Mouse (Mus musculus): ENCODE data around the gene Hist1h3b. TPM values are rescaled to one million over a fixed set of nuclear protein-coding genes. Genes with fewer than 3 reads are reported as not detected.
A peak's percentile ranks its signal among the peaks of the same experiment; 100 is the strongest.
"Not testable (repeated sequence)": the region's sequence is repeated elsewhere in the genome, so short reads cannot be mapped to it uniquely, and the experiment has no call there.

The Hist1h3b gene
- polyA plus RNA-seq, 1 experiment: not detected

- 2% methylated on average over 26 of the region's 27 CpGs for WGBS
- H3K4me3 ChIP-seq (replicated peaks; ENCODE audit: insufficient read depth, low read depth, low read length): peak overlapping the region; percentile 50
- no peaks in the 10 kb centered on the region for H3K27me3 ChIP-seq (ENCODE audit: control insufficient read depth, insufficient read depth, low read length)
- H3K27ac ChIP-seq (ENCODE audit: insufficient read depth, low read length): peak overlapping the region; percentile 79
- TF ChIP-seq POLR2A (IDR thresholded peaks at IDR 0.05; ENCODE audit: borderline replicate concordance, insufficient read depth, low read length) (no peak), CTCF (IDR thresholded peaks at IDR 0.05; ENCODE audit: borderline replicate concordance, insufficient read depth, low read depth, low read length) (no peak)
- H3K4me1 ChIP-seq (ENCODE audit: control insufficient read depth, insufficient read depth, low read length): no peaks in the 10 kb centered on the region; the same call in 1 of the 2 replicates
- DNase-seq: no peak
Measured at GRCm38 (mm10) chr13:23760240-23760971, 8.3 kb downstream of the Hist1h3b start.

- WGBS: under 1% methylated on average over 66 of the region's 72 CpGs
- Histone ChIP-seq H3K27me3 (ENCODE audit: control insufficient read depth, insufficient read depth, low read length) (no peaks in the 10 kb centered on the region), H3K4me1 (ENCODE audit: control insufficient read depth, insufficient read depth, low read length) (no peaks in the 10 kb centered on the region; the same call in 1 of the 2 replicates), H3K27ac (ENCODE audit: insufficient read depth, low read length) (peak within 1 kb of the TSS; percentile 79), H3K4me3 (replicated peaks; ENCODE audit: insufficient read depth, low read depth, low read length) (peak within 1 kb of the TSS; percentile 67)
- TF ChIP-seq POLR2A (IDR thresholded peaks at IDR 0.05; ENCODE audit: borderline replicate concordance, insufficient read depth, low read length) (peak; percentile 78; the same call in 1 of the 2 replicates), CTCF (IDR thresholded peaks at IDR 0.05; ENCODE audit: borderline replicate concordance, insufficient read depth, low read depth, low read length) (no peak)
- peak; percentile 98 to 99 for DNase-seq
Measured at GRCm38 (mm10) chr13:23760972-23761864, 9.2 kb downstream of the Hist1h3b start, which contains the start of gene Hist1h4a. Hist1h4a (minus strand) TSS chr13:23761230.

- WGBS: under 1% methylated on average over 36 of the region's 52 CpGs
- peak; percentile 55; the same call in 1 of the 2 replicates for TF ChIP-seq POLR2A (IDR thresholded peaks at IDR 0.05; ENCODE audit: borderline replicate concordance, insufficient read depth, low read length)
- peak within 1 kb of the TSS; percentile 67 for H3K4me3 ChIP-seq (replicated peaks; ENCODE audit: insufficient read depth, low read depth, low read length)
Measured at GRCm38 (mm10) chr13:23761871-23762821, 10.1 kb downstream of the Hist1h3b start, which contains the start of gene Hist1h3a. Hist1h3a (minus strand) TSS chr13:23762386.

GRCm38 (mm10) chr13:23763242-23763585 lies 11.1 kb downstream of the Hist1h3b start:
- TF ChIP-seq CTCF (IDR thresholded peaks at IDR 0.05; ENCODE audit: borderline replicate concordance, insufficient read depth, low read depth, low read length): no peak
- no peak for TF ChIP-seq POLR2A (IDR thresholded peaks at IDR 0.05; ENCODE audit: borderline replicate concordance, insufficient read depth, low read length)
- H3K4me1 ChIP-seq (ENCODE audit: control insufficient read depth, insufficient read depth, low read length): no peaks in the 10 kb centered on the region; the same call in 1 of the 2 replicates
- 1% methylated on average over 10 of the region's 10 CpGs for WGBS
- no peak for DNase-seq
- no peak overlapping the region for H3K27ac ChIP-seq (ENCODE audit: insufficient read depth, low read length)
- peak overlapping the region; percentile 70 for H3K4me3 ChIP-seq (replicated peaks; ENCODE audit: insufficient read depth, low read depth, low read length)
- H3K27me3 ChIP-seq (ENCODE audit: control insufficient read depth, insufficient read depth, low read length): no peaks in the 10 kb centered on the region

More at GRCm38 (mm10) chr13:23761871-23762821, 10.1 kb downstream of the Hist1h3b start, which contains the start of gene Hist1h3a:
- DNase-seq: peak; percentile 70 to 86
- not testable (repeated sequence) for H3K4me1 ChIP-seq (ENCODE audit: control insufficient read depth, insufficient read depth, low read length); H3K27me3 ChIP-seq (ENCODE audit: control insufficient read depth, insufficient read depth, low read length)
- H3K27ac ChIP-seq (ENCODE audit: insufficient read depth, low read length): peak within 1 kb of the TSS; percentile 47

GRCm38 (mm10) chr13:23763586-23764323 lies 11.7 kb downstream of the Hist1h3b start, which contains the start of gene Hist1h1a:
Hist1h1a (plus strand) TSS chr13:23763666.
- Histone ChIP-seq H3K4me1 (ENCODE audit: control insufficient read depth, insufficient read depth, low read length) (no peaks in the 10 kb centered on the region; the same call in 1 of the 2 replicates), H3K4me3 (replicated peaks; ENCODE audit: insufficient read depth, low read depth, low read length) (peak within 1 kb of the TSS; percentile 70), H3K27ac (ENCODE audit: insufficient read depth, low read length) (0 out of 2 replicates have a peak within 1 kb of the TSS, but pooled peaks have one; percentile 0), H3K27me3 (ENCODE audit: control insufficient read depth, insufficient read depth, low read length) (no peaks in the 10 kb centered on the region)
- DNase-seq: peak; percentile 77 to 78
- TF ChIP-seq CTCF (IDR thresholded peaks at IDR 0.05; ENCODE audit: borderline replicate concordance, insufficient read depth, low read depth, low read length): no peak
- peak; percentile 69; the same call in 1 of the 2 replicates for TF ChIP-seq POLR2A (IDR thresholded peaks at IDR 0.05; ENCODE audit: borderline replicate concordance, insufficient read depth, low read length)
- WGBS: 2% methylated on average over 34 of the region's 34 CpGs

GRCm38 (mm10) chr13:23764324-23765171 lies 12.5 kb downstream of the Hist1h3b start:
- Histone ChIP-seq H3K27ac (ENCODE audit: insufficient read depth, low read length) (no peak overlapping the region), H3K4me3 (replicated peaks; ENCODE audit: insufficient read depth, low read depth, low read length) (peak overlapping the region; percentile 70)
- WGBS: 46% methylated on average over 12 of the region's 12 CpGs

More at GRCm38 (mm10) chr13:23764324-23765171, 12.5 kb downstream of the Hist1h3b start:
- TF ChIP-seq CTCF (IDR thresholded peaks at IDR 0.05; ENCODE audit: borderline replicate concordance, insufficient read depth, low read depth, low read length) (no peak), POLR2A (IDR thresholded peaks at IDR 0.05; ENCODE audit: borderline replicate concordance, insufficient read depth, low read length) (no peak)
- Histone ChIP-seq H3K4me1 (ENCODE audit: control insufficient read depth, insufficient read depth, low read length) (no peaks in the 10 kb centered on the region; the same call in 1 of the 2 replicates), H3K27me3 (ENCODE audit: control insufficient read depth, insufficient read depth, low read length) (no peaks in the 10 kb centered on the region)
- DNase-seq: no peak
